Mouse (Mus musculus): Measurements from ENCODE around the gene Fuk.
"Not testable (repeated sequence)": the region's sequence is repeated elsewhere in the genome, so short reads cannot be mapped to it uniquely, and the experiment has no call there.

The Fuk gene

DNA sequence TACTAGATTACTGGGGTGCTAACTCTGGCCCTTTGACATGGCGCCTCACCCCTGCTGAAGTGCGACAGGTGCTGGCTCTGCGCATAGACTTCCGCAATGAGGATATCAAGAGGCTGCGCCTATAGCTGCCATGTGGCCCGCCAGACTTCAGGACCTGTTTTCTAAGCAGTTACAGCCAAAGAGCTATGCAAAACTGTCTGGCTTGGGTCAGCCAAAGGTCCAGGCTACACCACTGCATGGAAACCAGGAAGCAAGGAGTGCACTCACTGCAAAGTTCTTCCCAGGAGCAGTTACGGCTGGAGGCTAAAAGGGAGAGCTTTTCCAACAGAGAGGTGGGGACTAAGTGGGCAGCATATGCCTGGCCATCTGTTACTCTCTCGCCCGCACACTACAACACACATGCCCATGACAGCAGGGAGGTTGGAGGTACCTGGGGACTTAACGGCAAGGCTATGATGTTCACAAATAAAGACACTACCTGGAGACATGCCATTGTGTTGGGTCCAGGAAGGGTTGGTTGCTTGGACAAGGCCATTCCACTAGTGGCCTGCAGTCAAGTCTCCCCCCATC, 20.5 kb downstream of the Fuk start:
- DNase-seq (ENCODE audit: low spot score in 2 of 2): no peak

DNA sequence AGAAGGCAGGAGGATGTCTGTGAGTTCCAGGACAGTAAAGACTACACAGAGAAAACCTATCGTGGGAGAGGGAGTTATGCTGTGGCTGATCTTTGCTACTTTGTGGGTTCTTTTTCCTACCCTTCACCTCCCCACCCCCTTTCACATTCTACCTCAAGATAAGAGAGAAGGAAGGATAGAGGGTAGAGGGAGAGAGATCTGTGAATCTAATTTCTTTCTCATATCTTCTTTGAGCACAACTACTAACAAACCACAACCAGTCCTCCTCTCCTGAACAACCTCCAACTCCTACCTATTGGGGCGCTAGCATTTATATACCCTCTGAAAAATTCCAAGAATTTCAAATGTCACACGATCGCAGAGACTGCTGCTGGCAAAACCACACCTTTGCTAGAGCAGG, 24.4 kb downstream of the Fuk start:
- DNase-seq (ENCODE audit: low spot score in 2 of 2): no peak

DNA sequence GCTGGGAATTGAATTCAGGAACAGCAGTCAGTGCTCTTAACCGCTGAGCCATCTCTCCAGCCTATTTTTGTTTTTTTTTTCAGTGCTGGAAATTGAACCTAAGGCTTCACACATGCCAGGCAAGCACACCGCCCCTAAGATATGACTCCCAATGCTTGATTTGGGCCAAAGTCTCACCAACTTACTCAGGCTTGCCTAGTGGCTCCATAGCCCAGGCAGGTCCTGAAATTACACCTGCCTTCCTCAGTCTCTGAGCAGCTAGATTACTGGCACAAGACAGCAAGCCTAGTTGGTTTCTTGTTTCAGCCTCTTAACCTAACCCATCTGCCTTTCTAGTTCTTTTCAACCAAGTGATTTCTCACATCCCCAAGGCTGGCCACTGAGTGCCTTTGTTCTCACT, 31.8 kb downstream of the Fuk start:
- no peak for DNase-seq (ENCODE audit: low spot score in 2 of 2)

DNA sequence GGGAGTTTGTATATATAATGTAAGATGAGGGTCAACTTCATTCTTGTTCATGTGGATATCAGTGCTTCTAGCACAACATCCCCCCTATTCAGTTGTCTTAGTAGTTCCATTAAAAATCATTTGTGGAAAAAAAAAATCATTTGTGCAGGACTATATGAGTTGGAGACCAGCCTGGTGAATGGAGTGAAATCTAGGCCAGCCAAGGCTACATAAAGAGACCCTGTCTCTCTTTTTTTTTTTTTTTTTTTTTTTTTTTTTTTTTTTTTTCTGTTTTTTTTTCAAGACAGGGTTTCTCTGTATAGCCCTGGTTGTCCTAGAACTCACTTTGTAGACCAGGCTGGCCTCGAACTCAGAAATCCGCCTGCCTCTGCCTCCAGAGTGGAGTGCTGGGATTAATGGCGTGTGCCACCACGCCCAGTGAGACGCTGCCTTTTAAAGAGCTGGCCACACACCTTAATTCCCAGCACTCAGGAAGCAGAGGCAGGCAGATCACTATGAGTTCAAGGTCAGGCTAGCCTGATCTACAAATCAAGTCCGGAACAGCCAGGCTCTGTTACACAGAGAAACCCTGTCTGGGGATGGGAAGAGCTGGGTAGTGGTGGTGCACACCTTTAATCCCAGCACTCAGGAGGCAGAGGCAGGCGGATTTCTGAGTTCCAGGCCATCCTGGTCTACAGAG, 40.8 kb downstream of the Fuk start:
- not testable (repeated sequence) for DNase-seq (ENCODE audit: low spot score in 2 of 2)

DNA sequence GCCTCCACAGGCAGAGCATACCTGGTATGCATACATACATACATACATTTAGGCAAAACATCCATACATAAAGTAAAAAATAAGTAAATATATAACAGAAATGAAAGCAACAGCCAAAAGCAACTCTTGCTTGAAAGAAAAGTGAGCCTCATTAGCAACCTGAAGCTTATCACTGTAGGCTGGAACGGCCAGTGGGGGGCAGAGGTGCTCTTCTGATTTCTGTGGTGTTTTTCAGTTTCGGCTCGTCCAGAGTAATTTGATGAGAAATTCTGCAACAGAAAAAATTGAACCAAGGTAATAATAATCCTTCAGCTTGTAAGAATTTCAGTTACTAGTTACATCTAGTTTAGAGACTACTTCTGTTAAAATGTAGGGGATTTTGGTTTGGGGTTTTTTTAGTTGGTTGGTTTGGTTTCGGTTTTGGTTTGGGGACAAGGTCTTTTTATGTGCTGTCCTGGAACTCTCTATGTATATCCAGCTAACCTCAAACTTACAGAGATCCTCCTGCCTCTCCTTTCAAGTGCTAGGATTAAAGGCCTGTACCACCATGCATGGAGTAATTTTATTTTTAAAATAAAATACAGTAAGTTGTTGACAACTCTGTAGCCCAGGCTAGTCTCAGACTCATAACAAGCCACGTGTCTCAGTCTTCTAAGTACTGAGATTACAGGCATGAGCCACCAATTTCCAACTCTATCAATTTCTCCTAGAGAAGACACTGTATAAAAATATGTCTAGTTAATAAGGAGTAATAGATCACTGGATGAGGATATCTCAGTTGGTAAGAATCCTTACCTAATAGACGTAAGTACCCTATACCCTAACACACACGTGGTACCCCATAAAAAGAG, 42.4 kb downstream of the Fuk start:
- DNase-seq (ENCODE audit: low spot score in 2 of 2): no peak

DNA sequence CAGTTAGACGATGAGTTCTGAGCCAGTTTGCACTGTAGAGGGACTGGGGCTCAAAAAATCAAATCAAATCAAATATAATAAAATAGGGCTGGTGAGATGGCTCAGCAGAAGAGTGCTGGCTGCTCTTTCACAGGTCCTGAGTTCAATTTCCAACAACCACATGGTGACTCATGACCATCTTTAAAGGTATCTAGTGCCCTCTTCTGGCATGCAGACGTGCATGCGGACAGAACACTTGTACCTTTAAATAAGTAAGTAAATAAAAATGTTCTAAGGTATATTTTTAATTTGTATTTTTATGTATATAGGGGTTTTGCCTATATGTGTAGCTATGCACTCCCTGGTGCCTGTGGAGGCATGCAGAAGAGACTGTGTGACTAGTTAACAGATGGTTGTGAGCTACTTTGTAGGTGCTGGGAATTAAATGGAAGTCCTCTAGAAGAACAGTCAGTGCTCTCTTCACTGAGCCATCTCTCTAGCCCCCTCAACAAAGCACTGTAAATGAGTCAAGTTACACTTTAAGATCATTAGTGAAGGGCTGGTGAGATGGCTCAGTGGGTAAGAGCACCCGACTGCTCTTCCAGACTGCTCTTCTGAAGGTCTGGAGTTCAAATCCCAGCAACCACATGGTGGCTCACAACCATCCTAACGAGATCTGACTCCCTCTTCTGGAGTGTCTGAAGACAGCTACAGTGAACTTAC, 45.4 kb downstream of the Fuk start:
- DNase-seq (ENCODE audit: low spot score in 2 of 2): no peak

DNA sequence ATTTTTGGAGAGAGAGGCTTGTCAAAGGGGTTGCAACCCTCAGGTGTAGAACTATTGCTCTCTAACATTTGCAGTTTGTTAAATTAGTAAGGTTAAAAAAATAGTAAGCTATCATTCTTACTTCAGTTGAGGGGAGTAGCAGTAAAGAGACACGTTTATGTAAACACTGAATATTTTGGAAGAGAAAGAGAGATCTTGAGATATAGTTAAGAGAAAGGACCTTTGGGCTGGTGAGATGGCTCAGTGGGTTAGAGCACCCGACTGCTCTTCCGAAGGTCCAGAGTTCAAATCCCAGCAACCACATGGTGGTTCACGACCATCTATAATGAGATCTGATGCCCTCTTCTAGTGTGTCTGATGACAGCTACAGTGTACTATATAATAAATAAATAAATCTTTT, 46.2 kb downstream of the Fuk start:
- not testable (repeated sequence) for DNase-seq (ENCODE audit: low spot score in 2 of 2)

DNA sequence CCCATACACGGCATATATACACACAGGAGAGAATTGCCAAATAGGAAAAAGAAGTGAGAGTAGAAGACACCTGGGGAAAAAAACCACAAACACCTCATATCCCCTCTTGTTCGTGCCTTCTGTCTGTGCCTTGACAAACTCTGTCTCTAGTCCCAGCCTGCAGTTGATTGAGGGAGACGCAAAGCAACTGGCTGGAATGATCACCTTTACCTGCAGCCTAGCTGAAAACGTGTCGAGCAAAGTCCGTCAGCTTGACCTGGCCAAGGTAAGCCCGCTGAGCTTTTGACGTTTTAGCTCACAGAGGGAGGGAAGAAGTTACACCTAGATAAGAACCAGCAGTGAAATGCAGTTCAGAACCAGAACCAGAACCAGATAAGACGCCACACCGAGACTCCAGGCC, 51.1 kb downstream of the Fuk start:
- DNase-seq (ENCODE audit: low spot score in 2 of 2): no peak

DNA sequence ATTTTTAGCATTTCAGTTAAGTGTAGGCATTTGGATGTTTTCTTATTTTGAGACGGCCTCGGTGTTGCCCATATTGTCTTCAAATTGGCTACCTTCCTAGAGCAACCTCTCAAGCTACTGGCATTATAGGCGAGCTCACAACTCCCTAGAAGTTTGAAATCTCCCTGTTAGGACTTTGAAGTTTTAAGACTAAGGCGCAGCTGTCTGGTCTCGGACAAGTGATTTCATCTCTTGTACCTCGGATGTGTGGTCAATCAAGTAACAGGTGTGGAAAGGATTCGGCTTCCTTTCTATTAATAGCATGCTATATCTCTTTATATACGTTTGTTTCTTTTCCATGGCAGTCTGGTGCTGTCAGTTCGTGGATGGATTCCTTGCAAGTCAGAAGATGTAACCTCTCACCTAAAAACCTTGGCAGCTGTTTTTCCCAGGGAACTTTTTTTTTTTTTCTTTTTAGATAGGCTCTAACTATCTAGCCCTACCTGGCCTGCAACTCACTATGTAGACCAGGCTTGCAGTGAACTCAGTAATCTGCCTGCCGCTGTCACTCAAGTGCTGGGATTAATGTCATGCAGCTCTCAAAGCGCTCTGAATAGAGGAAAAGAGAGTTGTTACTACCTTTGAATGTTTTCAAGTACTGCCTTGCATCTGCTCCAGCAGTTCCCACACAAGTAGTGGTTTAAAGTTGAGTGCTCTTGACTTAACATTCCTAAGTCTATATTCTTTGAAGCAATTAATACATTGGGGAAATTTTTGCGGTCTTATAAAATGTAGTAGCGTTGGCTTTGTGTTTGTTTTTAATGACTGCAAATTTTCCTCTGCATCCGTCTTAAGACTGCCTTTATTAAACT, 54.4 kb downstream of the Fuk start:
- no peak for DNase-seq (ENCODE audit: low spot score in 2 of 2)

DNA sequence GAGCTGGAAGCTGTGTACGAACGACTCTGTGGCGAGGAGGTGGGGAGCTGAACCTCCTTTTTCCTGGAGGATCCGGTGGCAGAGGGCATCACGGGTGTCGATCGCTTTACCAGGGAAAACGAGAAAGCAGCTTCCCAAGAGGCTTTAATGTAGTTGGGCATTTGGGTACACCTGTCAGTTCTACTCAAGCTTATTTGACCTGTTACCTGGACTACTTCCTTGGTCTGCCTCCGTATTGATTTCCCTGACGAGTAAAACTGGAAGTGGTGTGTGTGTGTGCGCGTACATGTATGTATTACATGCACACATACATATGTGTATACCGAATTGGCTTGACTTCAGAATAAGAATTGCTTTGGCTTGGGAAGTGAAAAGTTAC, 55.1 kb downstream of the Fuk start:
- no peak for DNase-seq (ENCODE audit: low spot score in 2 of 2)

DNA sequence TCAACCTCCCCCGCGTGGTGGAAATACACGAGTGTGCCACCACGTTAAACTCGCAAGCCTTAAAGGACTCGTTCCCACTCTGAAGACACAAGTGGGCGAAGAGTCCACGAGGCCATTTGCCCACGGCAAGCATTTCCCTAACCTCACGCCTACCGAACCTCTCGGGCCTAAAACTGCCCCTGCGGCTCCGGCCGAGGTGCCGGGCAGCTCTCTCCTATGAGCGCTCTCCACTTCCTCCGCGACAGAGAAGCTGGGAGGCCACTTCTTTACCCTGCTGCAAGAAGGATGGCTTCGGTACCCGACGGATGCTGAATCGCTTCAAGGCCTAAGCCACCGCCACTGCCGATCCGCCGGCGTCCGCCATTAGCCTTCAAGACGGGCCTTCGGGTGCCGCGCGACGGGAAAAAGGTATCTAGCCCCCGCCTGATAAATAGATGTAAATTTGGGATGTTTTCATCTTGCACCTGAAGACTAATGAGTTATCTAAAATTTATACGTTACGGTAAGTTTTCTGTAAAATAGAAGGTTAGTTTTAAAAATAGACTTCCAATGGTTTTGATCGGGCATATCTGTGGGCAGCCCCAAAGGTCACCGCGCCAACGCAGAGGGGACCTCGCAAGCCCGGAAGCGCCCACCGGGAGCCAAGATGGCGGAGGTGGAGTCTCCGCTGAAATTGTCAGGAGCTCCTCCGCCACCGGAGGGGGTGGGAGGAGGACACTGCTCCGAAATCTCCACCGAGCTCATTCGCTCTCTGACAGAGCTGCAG, 55.7 kb downstream of the Fuk start, which contains the start of the genes Cog4 and Sf3b3:
Gene Cog4, plus strand, starts transcription at position 196 of the 766 bp plus-strand sequence.
Gene Sf3b3, minus strand, starts transcription at position 383 of the 766 bp plus-strand sequence.
- DNase-seq (ENCODE audit: low spot score in 2 of 2): peak; percentile 71 to 80

DNA sequence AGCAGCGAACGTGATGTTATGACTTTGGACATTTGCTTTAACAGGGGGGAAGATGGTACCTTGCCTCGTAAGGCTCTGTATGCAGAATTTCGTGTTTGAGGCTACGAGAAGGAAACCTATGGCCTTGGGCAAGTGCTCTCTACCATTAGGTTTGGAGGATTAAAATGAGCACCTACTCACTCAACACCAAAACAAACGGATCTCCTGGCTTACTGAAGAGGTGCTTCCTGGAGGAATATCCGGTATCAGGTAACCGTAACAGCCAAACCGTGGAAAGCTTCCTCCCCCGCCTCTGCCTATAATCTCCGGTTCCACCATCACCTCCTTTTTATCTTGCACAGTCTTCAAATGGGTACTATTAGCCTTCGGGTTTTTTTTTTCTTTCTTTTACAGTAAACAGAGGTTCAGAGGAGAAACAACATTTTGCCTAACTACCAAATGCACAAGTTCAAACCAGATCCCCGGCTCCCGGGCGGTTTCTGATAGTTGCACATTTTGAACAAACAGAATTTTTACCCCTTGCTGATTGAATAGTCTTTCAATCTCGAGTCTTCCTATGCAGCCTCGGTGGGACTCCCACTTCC, 56.4 kb downstream of the Fuk start:
- DNase-seq (ENCODE audit: low spot score in 2 of 2): no peak

DNA sequence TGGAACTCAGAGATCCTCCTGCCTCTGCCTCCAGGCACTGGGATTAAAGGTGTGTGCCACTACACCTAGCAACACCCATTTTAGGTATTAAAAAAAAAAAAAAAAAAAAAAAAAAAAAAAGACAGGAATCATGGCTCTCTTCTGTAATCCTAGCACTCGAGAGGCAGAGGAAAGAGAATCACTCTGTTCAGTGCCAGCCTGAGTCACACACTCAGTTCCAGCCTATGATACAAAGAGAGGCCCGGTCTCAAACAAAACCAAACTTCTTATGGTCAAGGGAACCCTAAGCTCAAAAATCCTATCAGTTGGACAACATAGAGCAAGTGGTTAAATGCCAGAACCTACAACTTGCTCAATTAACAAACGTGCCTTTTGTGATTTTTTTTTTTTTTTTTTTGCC, 57.3 kb downstream of the Fuk start:
- no peak for DNase-seq (ENCODE audit: low spot score in 2 of 2)

DNA sequence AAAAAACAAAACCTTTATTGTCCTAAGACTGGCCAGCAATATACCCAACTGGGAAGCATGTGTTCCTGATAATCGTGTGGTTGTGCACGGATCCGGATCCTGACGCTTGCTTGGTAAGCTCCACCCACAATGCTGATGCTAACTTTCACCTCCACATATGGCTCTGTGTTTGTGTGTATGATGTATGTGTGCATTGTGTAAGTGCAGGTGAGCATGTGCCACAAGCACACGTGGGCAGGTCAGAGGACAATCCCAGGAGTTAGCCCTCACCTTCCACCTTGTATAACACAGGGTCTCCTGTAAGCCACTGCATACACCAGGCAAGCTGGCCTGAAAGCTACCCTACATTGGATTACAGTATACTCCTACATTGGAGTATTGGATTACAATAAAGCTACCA, 59.1 kb downstream of the Fuk start:
- DNase-seq (ENCODE audit: low spot score in 2 of 2): no peak

DNA sequence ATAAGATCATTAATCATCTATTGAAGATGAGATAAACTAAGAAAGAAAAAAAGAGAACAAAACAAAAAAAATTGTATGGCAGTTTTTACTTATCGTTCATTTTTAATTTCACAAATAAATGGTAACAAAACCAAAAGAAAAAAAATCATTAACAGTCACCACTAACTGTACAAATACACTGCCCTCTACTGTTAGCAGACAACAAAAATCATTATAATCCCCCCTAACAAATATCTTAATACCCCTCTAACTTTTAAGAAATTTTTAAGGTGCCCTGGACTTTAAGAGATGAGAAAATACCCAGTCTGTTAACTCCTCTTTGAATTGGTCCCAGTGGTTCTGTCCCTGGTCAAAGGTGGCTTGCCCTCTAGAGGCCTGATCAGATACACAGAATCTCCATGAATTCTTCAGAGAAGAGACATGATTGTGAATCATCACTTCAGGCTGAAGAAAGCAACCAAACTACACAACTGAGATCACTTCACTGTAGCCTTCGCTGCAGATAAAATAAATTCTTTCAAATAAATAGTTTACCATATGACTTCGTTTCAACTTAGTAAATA, 60.2 kb downstream of the Fuk start:
- no peak for DNase-seq (ENCODE audit: low spot score in 2 of 2)
